Mouse (Mus musculus) liver, embryonic 13.5 days (tissue): ENCODE results near the gene Serpinb1b. TPM values are rescaled to one million over a fixed set of nuclear protein-coding genes. Genes with fewer than 3 reads are reported as not detected.

Experiments
- ATAC-seq: fragments of 200-750 bp; cut with Nextera tagmentation; 2 replicates; pipeline ENCODE4 v1.8.0; 2017; ENCODE audit warnings: low read depth, mild to moderate bottlenecking, moderate number of reproducible peaks, moderate library complexity
- DNase-seq: peaks from one replicate; pipeline ENCODE4 v3.0.0; 2022
- H3K27ac ChIP-seq: fragments of 300-500 bp; sonication (generic); 2 replicates; pipeline ENCODE4 v1.5.1; 2015; ENCODE audit warnings: moderate library complexity, mild to moderate bottlenecking, inconsistent platforms
- H3K27me3 ChIP-seq: fragments of 300-500 bp; sonication (generic); 2 replicates; pipeline ENCODE4 v1.6.1; 2015; ENCODE audit warnings: mild to moderate bottlenecking, inconsistent platforms
- H3K36me3 ChIP-seq: fragments of 300-500 bp; sonication (generic); 2 replicates; pipeline ENCODE4 v1.6.1; 2015; ENCODE audit warnings: mild to moderate bottlenecking, inconsistent platforms
- H3K4me1 ChIP-seq: fragments of 300-500 bp; sonication (generic); replicated peaks from 2 replicates; pipeline ENCODE4 v1.6.1; 2015; ENCODE audit warnings: inconsistent platforms
- H3K4me2 ChIP-seq: fragments of 300-500 bp; sonication (generic); 2 replicates; pipeline ENCODE4 v1.6.1; 2015; ENCODE audit warnings: inconsistent platforms, mild to moderate bottlenecking, moderate library complexity
- H3K4me3 ChIP-seq: fragments of 300-500 bp; sonication (generic); replicated peaks from 2 replicates; pipeline ENCODE4 v1.5.1; 2015; ENCODE audit warnings: mild to moderate bottlenecking, inconsistent platforms
- H3K9ac ChIP-seq: fragments of 300-500 bp; sonication (generic); 2 replicates; pipeline ENCODE4 v1.6.1; 2015; ENCODE audit warnings: mild to moderate bottlenecking, inconsistent platforms
- H3K9me3 ChIP-seq: fragments of 300-500 bp; sonication (generic); replicated peaks from 2 replicates; pipeline ENCODE4 v1.6.1; 2016; ENCODE audit warnings: inconsistent platforms
- WGBS: fragments of 180-500 bp; shearing (Covaris S2); methylation state at CpG from one replicate; pipeline ENCODE4 v1.1.7; 2015; ENCODE audit not compliant: insufficient replicate concordance; 5-methylcytosine and 5-hydroxymethylcytosine counted together
- polyA plus RNA-seq: library from polyadenylated mRNA; unstranded; fragments of >200 nt; fragmentation: Nextera tagmentation; extraction: Ambion mirVana; gene quantifications from 2 replicates; pipeline ENCODE4 v1.2.1, GENCODE M21; 2015

Gene Serpinb1b
- polyA plus RNA-seq, 1 experiment from 2014 or later = not detected

DNA sequence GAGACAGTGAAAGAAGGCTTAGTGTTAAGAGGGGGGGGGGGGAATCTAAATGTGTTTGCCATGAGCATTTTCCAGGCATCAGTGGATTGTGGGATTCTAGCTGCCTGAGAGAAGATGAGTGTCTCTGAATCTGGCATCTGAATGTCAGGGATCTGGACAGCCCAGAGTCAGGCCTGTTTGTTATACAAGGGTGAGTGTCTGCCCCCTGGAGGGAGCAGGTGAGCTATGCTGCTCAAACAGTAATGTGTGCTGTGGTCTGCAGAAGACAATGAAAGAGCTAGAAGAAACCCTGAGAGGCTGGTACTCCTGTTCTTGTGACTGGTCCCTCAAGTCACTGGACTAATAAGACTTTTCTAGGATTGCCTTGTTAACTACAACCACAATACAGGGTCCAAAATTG, 4.3 kb upstream of the Serpinb1b start:
- DNase-seq = peak; percentile 10
- H3K4me1 ChIP-seq = no peaks in the 10 kb centered on the region

GRCm38 (mm10) chr13:33076247-33076646, 2.1 kb upstream of the Serpinb1b start:
- WGBS = 35% methylated on average over 3 of the region's 3 CpGs
- Histone ChIP-seq H3K4me2 (no peak overlapping the region), H3K36me3 (no peaks in the 10 kb centered on the region), H3K27me3 (no peaks in the 10 kb centered on the region; the same call in 1 of the 2 replicates), H3K27ac (no peak overlapping the region), H3K9me3 (no peaks in the 10 kb centered on the region), H3K4me1 (no peaks in the 10 kb centered on the region), H3K9ac (no peak overlapping the region), H3K4me3 (no peak overlapping the region)
- DNase-seq (no peak), ATAC-seq (no peak)

More for the DNA sequence above, 4.3 kb upstream of the Serpinb1b start:
- no peaks in the 10 kb centered on the region for H3K9me3 ChIP-seq
- H3K27ac ChIP-seq = no peak overlapping the region
- no peaks in the 10 kb centered on the region for H3K36me3 ChIP-seq
- H3K9ac ChIP-seq = no peak overlapping the region
- no peak overlapping the region for H3K4me3 ChIP-seq
- ATAC-seq = peak; percentile 71; the same call in 1 of the 2 replicates
- H3K27me3 ChIP-seq = no peaks in the 10 kb centered on the region; the same call in 1 of the 2 replicates
- H3K4me2 ChIP-seq = no peak overlapping the region

DNA sequence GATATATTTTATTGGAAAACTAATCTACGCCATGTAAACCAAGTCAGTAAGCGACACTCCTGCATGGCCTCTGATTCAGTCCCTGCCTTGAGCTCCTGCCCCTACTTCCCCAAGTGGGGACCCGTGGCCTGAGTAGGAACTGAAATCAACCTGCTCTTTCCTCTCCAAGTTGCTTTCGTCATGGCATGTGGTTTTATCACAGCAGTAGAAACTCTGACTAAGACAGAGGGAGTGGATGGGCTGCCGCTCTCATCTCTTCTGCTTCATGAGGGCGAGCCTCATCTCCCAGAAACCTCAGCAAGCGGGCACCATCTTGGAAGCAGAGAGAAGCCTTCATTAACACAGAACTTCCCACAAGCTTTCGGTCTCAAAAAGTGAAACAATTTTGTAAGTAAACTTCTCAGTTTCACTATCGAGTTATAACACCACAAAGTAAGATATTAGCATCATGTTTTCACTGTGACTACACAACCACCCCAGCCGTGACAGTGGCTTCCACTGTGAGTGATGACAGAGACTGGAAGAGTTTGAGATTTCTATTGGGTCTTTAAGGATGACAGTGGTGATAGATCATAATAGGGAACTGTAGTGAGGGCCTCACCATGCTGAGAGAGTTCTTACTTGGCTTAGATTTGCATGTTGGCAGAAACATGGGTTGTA, 1.2 kb upstream of the Serpinb1b start:
- Histone ChIP-seq H3K4me3 (no peak overlapping the region), H3K4me2 (no peak overlapping the region), H3K27ac (no peak overlapping the region), H3K4me1 (no peaks in the 10 kb centered on the region), H3K9me3 (no peaks in the 10 kb centered on the region), H3K9ac (no peak overlapping the region), H3K36me3 (no peaks in the 10 kb centered on the region), H3K27me3 (no peaks in the 10 kb centered on the region; the same call in 1 of the 2 replicates)
- 56% methylated on average over 10 of the region's 10 CpGs for WGBS
- DNase-seq (no peak), ATAC-seq (no peak)

- H3K27ac ChIP-seq = no peak overlapping the region
- DNase-seq = no peak
- ATAC-seq = no peak
- no peak overlapping the region for H3K4me2 ChIP-seq
- no peak overlapping the region for H3K9ac ChIP-seq
- H3K27me3 ChIP-seq = no peaks in the 10 kb centered on the region; the same call in 1 of the 2 replicates
- no peaks in the 10 kb centered on the region for H3K9me3 ChIP-seq
- 13% methylated on average over 6 of the region's 6 CpGs for WGBS
- no peak overlapping the region for H3K4me3 ChIP-seq
- no peaks in the 10 kb centered on the region for H3K36me3 ChIP-seq
- H3K4me1 ChIP-seq = no peaks in the 10 kb centered on the region
Measured at GRCm38 (mm10) chr13:33079391-33079790, 1.0 kb downstream of the Serpinb1b start.

DNA sequence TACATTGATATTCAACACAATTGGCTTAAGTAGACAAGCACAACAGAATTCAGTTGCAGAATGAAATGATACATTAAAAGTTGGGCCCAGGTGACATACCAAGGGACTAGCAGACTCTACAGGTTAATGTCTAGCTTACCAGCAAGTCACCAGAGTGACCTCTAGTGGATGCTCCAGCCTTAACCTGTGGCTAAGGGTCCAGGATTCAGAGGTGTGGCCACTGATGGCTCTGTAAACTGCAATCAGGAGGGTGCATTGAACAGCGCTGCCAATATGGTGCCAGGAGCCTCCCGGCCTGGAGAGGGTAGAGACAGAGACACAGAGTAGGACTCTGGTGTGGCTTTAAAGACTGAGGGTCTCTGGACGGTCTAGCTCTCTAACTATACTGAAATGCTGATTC, 2.0 kb downstream of the Serpinb1b start:
- no peaks in the 10 kb centered on the region for H3K9me3 ChIP-seq
- H3K4me1 ChIP-seq = no peaks in the 10 kb centered on the region
- no peaks in the 10 kb centered on the region for H3K36me3 ChIP-seq
- no peaks in the 10 kb centered on the region for H3K27me3 ChIP-seq
- peak; percentile 9 for DNase-seq
- no peak overlapping the region for H3K27ac ChIP-seq
- no peak overlapping the region for H3K9ac ChIP-seq
- no peak overlapping the region for H3K4me2 ChIP-seq
- 23% methylated on average over 3 of the region's 3 CpGs for WGBS
- no peak overlapping the region for H3K4me3 ChIP-seq
- ATAC-seq = no peak

GRCm38 (mm10) chr13:33083834-33084233, 5.5 kb downstream of the Serpinb1b start:
- Histone ChIP-seq H3K4me2 (no peak overlapping the region), H3K27ac (no peak overlapping the region), H3K4me3 (no peak overlapping the region), H3K4me1 (no peaks in the 10 kb centered on the region), H3K27me3 (no peaks in the 10 kb centered on the region), H3K9me3 (no peaks in the 10 kb centered on the region), H3K9ac (no peak overlapping the region), H3K36me3 (no peaks in the 10 kb centered on the region)
- no peak for ATAC-seq
- no peak for DNase-seq
- WGBS = 37% methylated on average over 2 of the region's 2 CpGs

DNA sequence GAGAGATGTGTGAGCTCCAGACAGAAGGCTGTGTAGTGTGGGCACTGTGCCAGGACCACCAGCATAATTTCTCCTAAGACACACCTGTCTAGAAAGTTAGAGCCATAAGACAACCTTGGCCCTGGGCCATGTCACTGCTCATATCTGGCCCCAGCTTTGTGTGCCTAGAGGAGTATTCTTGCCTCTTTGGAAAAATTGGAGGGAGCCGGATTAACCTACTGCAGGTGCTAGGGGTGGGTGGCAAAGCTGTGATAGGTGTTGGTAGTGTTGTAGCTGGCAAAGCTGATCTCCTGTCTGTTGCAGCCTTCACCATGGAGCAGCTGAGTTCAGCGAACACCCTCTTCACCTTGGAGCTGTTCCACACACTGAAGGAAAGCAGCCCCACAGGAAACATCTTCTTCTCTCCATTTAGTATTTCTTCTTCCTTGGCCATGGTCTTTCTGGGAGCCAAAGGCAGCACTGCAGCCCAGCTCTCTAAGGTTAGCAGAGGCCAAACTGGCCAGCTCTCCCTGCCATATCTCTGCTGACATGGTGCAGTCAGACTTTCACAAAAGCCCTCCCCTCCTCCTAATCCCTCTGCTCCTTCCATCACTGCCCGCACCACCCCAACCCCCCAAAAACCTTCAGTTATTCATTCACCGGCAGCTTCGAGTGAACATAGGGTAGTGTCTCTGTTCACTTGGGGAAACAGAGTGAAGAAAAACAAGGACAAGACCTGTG, 6.8 kb downstream of the Serpinb1b start:
- Histone ChIP-seq H3K4me2 (no peak overlapping the region), H3K27ac (no peak overlapping the region), H3K36me3 (no peaks in the 10 kb centered on the region), H3K27me3 (no peaks in the 10 kb centered on the region), H3K9me3 (no peaks in the 10 kb centered on the region), H3K9ac (no peak overlapping the region), H3K4me1 (no peaks in the 10 kb centered on the region), H3K4me3 (no peak overlapping the region)
- ATAC-seq (no peak), DNase-seq (no peak)
- 49% methylated on average over 5 of the region's 5 CpGs for WGBS

- Histone ChIP-seq H3K27me3 (no peaks in the 10 kb centered on the region), H3K9me3 (no peaks in the 10 kb centered on the region), H3K36me3 (no peaks in the 10 kb centered on the region), H3K27ac (no peak overlapping the region), H3K4me1 (no peaks in the 10 kb centered on the region), H3K4me2 (no peak overlapping the region), H3K9ac (no peak overlapping the region), H3K4me3 (no peak overlapping the region)
- no peak for ATAC-seq
- no peak for DNase-seq
Measured at GRCm38 (mm10) chr13:33085695-33086432, 7.5 kb downstream of the Serpinb1b start.

DNA sequence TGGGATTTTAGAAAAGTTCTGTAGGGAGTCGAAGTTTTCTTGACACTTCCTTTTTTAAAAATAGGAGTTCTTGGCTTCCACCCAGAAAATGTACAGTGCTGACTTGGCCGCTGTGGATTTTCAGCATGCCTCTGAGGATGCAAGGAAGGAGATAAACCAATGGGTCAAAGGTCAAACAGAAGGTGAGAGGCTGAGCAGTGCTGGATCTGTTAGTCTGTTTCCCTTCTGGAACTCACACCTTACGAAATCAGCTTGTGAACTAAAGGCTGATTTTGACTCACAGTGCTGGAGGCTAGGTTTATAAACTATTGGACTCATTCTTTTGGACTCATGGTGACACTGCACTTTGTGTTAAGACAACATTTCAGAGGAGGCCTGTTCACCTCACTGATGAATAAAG, 11.2 kb downstream of the Serpinb1b start:
- DNase-seq = no peak
- no peaks in the 10 kb centered on the region for H3K9me3 ChIP-seq
- no peaks in the 10 kb centered on the region for H3K36me3 ChIP-seq

GRCm38 (mm10) chr13:33090546-33090945, 12.2 kb downstream of the Serpinb1b start:
- H3K9ac ChIP-seq = no peak overlapping the region
- no peaks in the 10 kb centered on the region for H3K4me1 ChIP-seq
- DNase-seq = no peak
- H3K4me3 ChIP-seq = no peak overlapping the region
- H3K27me3 ChIP-seq = no peaks in the 10 kb centered on the region
- 39% methylated on average over 1 of the region's 1 CpGs for WGBS
- H3K27ac ChIP-seq = no peak overlapping the region
- no peak for ATAC-seq
- no peaks in the 10 kb centered on the region for H3K9me3 ChIP-seq
- H3K4me2 ChIP-seq = no peak overlapping the region
- no peaks in the 10 kb centered on the region for H3K36me3 ChIP-seq

More for the DNA sequence above, 11.2 kb downstream of the Serpinb1b start:
- Histone ChIP-seq H3K9ac (no peak overlapping the region), H3K27me3 (no peaks in the 10 kb centered on the region), H3K4me3 (no peak overlapping the region), H3K27ac (no peak overlapping the region), H3K4me1 (no peaks in the 10 kb centered on the region), H3K4me2 (no peak overlapping the region)
- ATAC-seq = no peak
- WGBS = 41% methylated on average over 3 of the region's 3 CpGs

DNA sequence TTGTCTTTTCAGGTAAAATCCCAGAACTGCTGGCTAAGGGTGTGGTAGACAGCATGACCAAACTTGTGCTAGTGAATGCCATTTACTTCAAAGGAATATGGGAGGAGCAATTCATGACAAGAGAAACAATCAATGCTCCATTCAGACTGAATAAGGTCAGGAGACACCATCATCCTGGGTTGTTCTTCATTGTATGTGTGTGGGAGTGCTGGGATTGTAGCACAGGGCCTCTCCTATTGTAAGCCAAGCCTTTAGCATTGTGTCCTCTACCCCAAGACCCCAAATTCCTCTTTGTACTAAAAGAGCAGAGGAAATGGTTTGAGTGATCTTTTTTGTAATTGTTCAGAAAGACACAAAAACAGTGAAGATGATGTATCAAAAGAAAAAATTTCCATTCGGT, 12.9 kb downstream of the Serpinb1b start:
- WGBS = 67% methylated on average over 1 of the region's 1 CpGs
- Histone ChIP-seq H3K9me3 (no peaks in the 10 kb centered on the region), H3K27ac (no peak overlapping the region), H3K4me1 (no peaks in the 10 kb centered on the region), H3K9ac (no peak overlapping the region), H3K4me3 (no peak overlapping the region), H3K36me3 (no peaks in the 10 kb centered on the region), H3K27me3 (no peaks in the 10 kb centered on the region), H3K4me2 (no peak overlapping the region)
- ATAC-seq (no peak), DNase-seq (no peak)
